Mouse (Mus musculus) embryonic stem cell, embryonic (primary cell): ENCODE results near the gene Cdc42ep3.

ENCODE experiments used
- CTCF ChIA-PET, 4 experiments: fragments of 300-600 bp in 2 of 4; fragments of 350-600 bp in 2 of 4; sonication (Branson Sonifier 250); formaldehyde crosslinking; loops; one replicate each; lab custom pipeline; 2022; ENCODE audit warnings: inconsistent platforms in 2 of 4; lab: Charles Lee
- POLR2A ChIA-PET, 4 experiments: fragments of 300-600 bp in 2 of 4; fragments of 350-600 bp in 2 of 4; sonication (Branson Sonifier 250); formaldehyde crosslinking; loops; one replicate each; lab custom pipeline; 2022; ENCODE audit warnings: antibody characterized with exemption in 4 of 4, inconsistent platforms in 1 of 4; lab: Charles Lee

The Cdc42ep3 gene

DNA sequence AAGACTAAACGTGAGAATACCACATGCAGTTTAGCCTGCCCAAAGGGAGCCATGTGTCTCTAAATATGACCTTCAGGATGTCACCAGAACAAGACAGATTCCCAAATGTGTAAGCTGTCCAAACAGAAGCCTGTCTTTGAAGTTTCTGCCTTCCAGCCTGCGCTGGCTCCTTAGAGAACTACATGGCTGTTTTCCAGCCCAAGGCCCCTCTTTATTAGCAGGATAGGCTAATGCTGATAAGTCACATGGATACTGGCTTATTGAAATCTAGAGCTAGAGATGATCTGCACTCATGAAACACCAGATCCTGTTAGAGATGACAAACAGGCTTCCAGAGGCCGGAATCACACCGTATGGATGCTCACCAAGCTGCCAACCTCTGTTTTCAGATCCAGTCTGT is 5.5 kb downstream of the Cdc42ep3 start:
- ChIA-PET POLR2A (interaction anchor here in 2 of 4 experiments (0.9 to 1.2 kb wide), 3 partner anchors 11 to 270 kb away, joined by 3 to 6 read pairs (median 3); no protein-coding TSS in a partner anchor), CTCF (no interaction called here)

DNA sequence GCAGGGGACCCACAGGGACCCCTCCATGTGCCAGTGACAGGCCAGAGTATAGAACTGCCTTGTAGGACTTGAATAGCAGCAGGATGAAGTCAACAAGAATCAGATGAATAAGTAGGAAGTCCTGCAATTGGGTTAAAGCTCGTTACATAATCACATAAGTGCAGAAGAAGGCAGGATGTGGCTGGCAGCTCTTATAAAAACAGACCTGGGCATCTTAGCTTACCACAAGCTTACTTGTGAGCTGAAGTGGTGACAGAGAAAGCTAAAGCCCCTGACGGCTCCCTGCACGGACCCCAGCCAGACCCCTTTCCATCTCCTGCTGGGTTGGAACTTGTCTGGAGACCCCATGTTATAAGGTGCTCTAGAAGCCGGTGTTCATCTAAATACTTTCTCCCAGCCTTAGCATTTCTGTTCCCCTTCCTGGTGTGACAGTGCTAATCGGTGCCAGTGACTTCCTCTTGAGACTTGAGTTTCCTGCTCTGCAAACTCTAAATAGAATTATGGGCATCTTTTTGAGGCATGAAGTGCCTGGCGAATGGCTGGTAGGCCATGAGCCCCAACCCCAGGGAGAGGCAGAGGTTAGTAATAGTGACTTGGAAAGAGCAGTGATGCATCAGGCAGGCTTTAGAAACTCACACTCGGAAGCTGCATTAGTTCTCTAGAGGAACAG is 6.8 kb downstream of the Cdc42ep3 start:
- ChIA-PET CTCF (no interaction called here), POLR2A (interaction anchor here in 1 of 4 experiments (0.9 kb wide), 1 partner anchor 10 kb away, joined by 4 read pairs; no protein-coding TSS in a partner anchor)

DNA sequence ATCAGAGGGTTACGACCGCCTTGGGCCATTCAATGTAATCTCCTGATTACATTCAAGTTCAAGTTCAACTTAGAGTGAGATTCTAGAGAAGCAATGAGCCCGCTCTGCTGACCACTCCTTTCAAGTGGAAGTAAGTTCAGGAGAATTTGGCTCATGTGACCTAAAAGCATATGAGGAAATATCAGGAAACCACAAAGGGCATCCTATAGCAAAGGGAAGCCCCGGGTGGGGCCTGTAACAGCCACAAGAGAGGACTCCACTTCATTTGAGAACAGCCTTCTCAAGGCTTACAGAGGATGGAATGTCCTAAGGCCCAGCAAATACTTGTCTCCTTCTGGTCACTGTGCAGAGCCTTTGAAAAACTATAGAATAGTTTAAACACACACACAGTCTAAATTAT is 7.6 kb downstream of the Cdc42ep3 start:
- ChIA-PET CTCF (no interaction called here), POLR2A (interaction anchor here in 1 of 4 experiments (0.9 kb wide), 1 partner anchor 11 kb away, joined by 4 read pairs; no protein-coding TSS in a partner anchor)

DNA sequence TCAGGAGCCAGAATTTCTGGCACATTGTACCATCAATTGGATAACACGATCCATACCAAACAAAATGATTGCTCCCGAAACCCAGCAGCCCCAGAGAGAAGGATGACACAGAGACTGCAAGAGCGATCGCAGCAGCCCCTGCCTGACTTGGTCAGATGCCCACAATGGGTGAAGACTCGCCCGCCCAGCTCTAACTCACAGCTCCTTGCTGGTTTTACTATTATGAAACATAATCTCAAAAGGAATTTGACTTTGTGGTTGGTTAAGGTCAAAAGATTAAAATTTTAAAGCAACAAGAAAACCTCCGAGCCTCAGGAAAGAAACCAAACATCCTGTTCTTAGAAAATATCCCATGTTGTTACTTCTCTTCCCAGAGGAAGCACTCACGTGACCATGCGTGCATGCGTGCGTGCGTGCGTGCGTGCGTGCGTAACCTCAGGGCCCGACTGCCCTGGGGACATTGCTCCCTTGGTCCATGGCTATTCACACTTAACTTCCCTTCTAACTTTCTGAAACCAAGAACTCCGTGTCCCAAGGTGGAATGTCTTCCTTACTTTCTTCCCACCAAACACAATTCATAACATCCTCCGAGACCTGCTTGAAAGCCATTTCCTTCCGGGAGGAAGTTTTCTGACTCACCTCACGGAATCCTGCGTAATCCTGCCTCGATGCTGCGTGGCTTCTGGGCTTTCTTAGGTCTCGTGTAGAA is 9.7 kb downstream of the Cdc42ep3 start:
- POLR2A ChIA-PET = interaction anchor here in 3 of 4 experiments (1.3 to 6.6 kb wide), 6 partner anchors 10 to 19 kb away, joined by 3 to 90 read pairs (median 9); partner anchors contain the start of gene Cdc42ep3 (in 3 of the 3)
- CTCF ChIA-PET = no interaction called here

DNA sequence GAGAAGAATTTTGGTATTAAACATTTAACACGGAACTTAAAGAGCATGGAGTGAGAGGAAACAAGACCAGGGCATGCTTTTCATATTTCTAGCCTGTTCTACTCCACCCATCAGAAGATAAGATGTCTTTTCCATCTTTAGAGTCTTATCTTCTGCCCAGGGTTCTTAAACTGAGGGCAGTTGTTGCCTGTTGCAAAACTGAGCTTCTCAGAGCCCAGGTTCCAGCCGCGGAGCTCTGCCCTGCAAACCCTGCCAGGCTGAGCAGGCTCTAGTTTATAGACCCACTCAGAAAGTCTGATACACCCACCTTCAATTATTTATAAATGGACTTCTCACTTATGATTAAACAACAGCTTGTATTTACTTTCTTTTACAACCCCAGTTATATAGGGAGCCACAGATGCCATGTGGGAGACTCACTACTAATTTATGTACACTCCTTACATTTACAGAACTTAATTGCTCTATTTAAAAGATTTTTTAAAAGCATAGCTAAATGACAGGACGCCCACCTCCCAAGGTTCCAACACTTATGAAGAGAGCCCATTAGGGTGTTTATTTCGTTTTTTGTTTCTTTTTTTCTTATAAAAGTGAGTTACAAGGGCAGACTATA is 11.5 kb downstream of the Cdc42ep3 start:
- POLR2A ChIA-PET = interaction anchor here (0.5 to 6.6 kb wide), 29 partner anchors 7 to 442 kb away, joined by 3 to 90 read pairs (median 4); partner anchors contain the start of gene Cdc42ep3 (in 3 of the 4)
- CTCF ChIA-PET = interaction anchor here in 1 of 4 experiments (1.1 kb wide), 1 partner anchor 13 kb away, joined by 3 read pairs; no protein-coding TSS in a partner anchor

DNA sequence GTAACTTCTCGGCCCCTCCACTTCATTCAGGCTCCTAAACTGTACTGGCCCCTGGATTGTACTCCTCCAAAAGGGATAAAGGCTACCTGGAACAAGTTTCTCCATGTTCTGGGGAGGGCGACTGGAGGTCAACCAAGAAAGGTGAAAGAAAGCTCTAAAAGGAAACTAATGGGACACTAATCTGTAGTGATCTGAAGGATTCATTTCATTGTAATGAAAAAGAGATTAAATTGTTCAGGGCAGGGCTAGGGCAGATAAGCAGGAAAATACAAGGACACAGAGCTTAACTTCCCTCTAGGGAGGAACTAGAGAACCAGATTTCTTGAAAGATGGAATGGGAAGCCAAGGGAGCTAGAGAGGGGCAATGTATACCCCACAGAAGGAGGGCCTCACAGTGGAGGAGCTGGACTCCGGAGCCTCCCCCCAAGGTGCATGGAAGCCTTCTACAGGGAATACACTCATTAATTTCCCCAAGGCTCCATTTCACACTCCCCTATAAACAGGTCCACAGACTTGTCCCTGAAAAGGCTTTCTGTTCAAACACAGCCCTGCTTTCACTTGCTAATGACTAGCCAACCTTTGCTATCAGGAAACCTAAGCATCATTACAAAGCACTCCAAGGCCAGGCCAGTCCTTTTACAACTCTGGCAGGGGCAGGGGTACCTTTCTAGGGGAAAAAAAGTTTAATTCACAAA is 12.1 kb downstream of the Cdc42ep3 start:
- POLR2A ChIA-PET = interaction anchor here (0.5 to 6.6 kb wide), 31 partner anchors 8 to 507 kb away, joined by 3 to 90 read pairs (median 4); partner anchors contain the start of genes Cdc42ep3 (in 2 of the 4), Gpatch11 (in 1 of the 4) and Heatr5b (in 1 of the 4)

DNA sequence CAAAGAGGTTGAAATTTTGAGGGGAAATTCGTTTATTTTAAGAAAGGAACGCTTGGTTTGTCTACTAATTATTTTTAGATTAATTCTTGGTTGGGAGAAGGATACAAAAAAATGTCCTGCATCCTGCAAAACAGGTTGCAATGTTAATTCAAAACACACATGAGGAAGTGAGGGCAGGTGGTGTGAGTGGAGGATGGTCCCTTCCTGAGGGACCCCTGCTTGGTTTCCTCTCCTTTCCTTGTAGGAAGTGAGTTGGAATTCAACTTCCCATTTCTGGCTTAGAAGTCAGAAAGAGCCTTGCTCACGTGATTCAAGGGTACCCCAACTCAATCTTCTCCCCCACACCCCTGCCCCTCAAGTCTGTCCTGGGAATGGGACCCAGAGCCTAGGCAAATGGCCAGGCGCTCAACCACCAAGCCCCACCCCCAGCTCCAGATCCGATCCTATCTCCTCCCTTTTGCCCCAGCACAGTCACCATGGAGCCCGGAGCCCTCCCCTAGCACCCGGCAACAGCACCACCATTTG is 12.9 kb downstream of the Cdc42ep3 start:
- ChIA-PET CTCF (interaction anchor here in 1 of 4 experiments (1.1 kb wide), 1 partner anchor 14 kb away, joined by 3 read pairs; no protein-coding TSS in a partner anchor), POLR2A (interaction anchor here (0.6 to 6.6 kb wide), 22 partner anchors 8 to 507 kb away, joined by 3 to 90 read pairs (median 4); partner anchors contain the start of genes Cdc42ep3 (in 2 of the 4), Gpatch11 (in 1 of the 4) and Heatr5b (in 1 of the 4))

More for the DNA sequence above, 12.1 kb downstream of the Cdc42ep3 start:
- CTCF ChIA-PET = interaction anchor here in 1 of 4 experiments (0.8 to 1.1 kb wide), 2 partner anchors 13 to 15 kb away, joined by 3 read pairs; no protein-coding TSS in a partner anchor

DNA sequence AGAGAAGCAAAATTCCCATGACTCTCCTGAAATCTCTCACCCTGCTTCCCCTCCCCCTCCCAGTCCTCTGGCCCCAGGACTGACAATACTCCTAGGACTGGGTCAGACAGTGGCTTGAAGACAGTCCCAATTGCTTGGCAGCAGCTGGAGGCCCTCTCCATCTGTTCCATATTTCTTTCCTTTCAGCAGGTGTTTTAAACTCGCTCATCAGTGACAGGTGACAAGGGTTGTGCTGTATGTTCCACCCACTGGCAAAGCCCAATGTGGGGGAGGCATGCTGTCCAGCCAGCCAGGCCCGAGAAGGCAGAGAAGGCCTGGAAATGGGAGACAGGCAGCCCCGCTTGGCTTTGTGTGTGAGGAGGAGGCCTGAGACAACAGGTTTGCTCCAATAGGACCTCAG is 17.4 kb downstream of the Cdc42ep3 start:
- ChIA-PET CTCF (interaction anchor here in 1 of 4 experiments (1.0 kb wide), 1 partner anchor 346 kb away, joined by 3 read pairs; no protein-coding TSS in a partner anchor), POLR2A (interaction anchor here in 3 of 4 experiments (0.9 to 2.8 kb wide), 9 partner anchors 9 to 21 kb away, joined by 3 to 11 read pairs (median 5); partner anchors contain the start of gene Cdc42ep3 (in 1 of the 3))

DNA sequence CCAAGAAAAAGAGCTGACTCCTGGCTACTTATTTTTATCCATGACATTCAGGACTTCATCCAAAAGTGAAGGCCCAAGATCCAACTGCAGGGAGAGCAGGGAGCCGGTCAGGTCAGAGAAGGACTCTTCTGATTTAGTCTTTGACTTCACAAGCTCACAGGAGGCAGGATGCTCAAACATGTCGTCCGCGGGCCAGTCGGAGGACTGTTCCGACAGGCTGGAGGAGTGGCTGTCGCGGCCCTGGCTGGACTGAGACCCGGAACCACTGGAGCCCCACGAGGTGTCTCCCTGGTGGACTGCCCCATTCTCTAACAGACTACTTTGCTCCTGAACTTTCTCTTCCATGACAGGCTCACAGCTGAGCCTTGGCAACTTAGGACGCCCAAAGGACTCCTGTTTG is 20.2 kb downstream of the Cdc42ep3 start:
- CTCF ChIA-PET = interaction anchor here in 1 of 4 experiments (0.5 kb wide), 1 partner anchor 309 kb away, joined by 4 read pairs; no protein-coding TSS in a partner anchor
- POLR2A ChIA-PET = interaction anchor here in 3 of 4 experiments (0.6 to 2.2 kb wide), 5 partner anchors 8 to 439 kb away, joined by 4 to 12 read pairs (median 5); no protein-coding TSS in a partner anchor

DNA sequence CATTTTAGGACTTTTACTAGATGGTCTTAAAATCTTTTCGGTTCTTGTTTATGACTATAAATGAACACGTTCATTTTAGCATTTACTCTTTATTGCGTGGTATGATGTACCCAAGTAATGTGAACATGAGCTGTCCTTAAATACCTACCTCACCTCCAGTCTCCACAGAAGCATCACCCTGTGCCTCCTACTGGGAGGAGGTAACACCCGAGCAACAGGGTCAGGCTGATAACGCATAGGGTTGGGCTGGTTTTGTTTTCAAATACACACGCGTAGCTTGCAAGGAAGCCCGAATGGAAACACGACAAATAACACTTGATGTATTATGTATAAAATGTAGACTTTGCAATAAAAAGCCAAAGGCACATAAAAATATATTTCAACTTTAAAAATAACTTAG is 21.2 kb downstream of the Cdc42ep3 start:
- ChIA-PET POLR2A (interaction anchor here in 2 of 4 experiments (0.7 to 2.2 kb wide), 5 partner anchors 9 to 39 kb away, joined by 3 to 12 read pairs (median 5); no protein-coding TSS in a partner anchor), CTCF (no interaction called here)

DNA sequence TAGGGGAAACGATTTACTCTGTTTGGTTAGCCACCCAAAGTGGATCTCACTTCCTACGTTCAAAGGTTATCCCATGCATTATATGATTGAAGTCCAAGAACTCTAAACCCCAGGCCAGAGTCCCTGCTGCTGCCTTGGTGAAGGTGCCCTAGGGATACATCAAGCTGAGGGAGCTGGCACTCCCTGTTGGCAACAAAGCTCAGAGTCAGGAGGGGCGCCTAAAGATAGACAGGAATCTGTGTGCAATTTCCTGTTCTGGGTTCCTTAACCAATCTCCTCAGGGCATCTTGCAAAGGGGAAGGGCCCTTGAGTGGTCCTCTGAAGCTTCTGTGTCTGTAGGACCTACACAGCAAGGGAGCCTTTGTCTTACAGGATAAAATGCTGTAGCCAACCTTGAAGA is 22.0 kb downstream of the Cdc42ep3 start:
- POLR2A ChIA-PET = interaction anchor here in 2 of 4 experiments (0.6 to 1.3 kb wide), 4 partner anchors 13 to 337 kb away, joined by 3 read pairs; no protein-coding TSS in a partner anchor

DNA sequence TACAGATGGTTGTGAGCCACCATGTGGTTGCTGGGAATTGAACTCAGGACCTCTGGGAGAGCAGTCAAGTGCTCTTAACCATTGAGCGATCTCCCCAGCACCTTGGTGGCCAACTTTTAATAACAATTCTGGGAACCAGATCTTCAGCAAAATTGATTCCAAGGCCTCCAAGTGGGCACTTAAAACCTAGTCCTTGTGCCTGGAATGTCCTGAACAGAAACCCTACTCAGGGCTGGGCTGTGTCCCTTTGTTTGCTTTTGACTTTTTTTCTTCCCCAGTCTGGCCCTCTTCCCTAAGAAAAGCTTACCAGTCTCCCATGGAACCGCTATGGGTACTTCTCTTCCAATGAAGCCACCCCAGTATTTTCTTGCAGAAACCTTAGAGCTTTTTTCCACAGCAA is 24.5 kb downstream of the Cdc42ep3 start:
- ChIA-PET POLR2A (interaction anchor here in 1 of 4 experiments (1.3 to 1.4 kb wide), 2 partner anchors 11 to 14 kb away, joined by 3 to 5 read pairs; no protein-coding TSS in a partner anchor), CTCF (no interaction called here)

More for the DNA sequence above, 22.0 kb downstream of the Cdc42ep3 start:
- CTCF ChIA-PET = interaction anchor here in 1 of 4 experiments (0.6 kb wide), 2 partner anchors 437 to 466 kb away, joined by 3 read pairs; no protein-coding TSS in a partner anchor

DNA sequence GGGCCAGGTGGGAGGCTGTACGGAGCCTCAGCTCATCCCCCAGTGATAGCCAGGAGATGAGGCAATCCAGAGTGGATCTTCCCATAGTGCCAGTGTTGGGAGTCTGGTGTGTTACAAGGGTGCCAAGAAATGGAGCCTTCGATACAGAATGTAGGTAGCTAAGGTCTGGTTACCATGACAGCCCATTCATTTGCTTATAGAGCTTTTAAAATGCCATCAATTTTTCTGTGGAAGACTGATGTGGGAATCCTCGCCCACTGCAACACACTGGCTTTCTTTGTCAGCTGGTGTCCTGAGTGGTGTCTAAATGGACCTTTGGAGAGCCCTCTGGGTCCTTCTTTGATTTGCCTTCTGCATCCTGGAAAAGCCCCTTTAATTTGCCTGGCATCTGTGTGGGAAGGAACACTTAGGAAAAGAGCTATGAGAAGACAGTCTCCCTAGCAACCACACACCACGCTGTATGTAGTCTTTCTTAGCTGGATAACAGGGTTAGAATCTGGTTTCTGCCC is 28.0 kb downstream of the Cdc42ep3 start:
- CTCF ChIA-PET = interaction anchor here in 1 of 4 experiments (0.6 kb wide), 1 partner anchor 463 kb away, joined by 3 read pairs; no protein-coding TSS in a partner anchor
- POLR2A ChIA-PET = interaction anchor here in 1 of 4 experiments (1.5 kb wide), 1 partner anchor 15 kb away, joined by 3 read pairs; no protein-coding TSS in a partner anchor

DNA sequence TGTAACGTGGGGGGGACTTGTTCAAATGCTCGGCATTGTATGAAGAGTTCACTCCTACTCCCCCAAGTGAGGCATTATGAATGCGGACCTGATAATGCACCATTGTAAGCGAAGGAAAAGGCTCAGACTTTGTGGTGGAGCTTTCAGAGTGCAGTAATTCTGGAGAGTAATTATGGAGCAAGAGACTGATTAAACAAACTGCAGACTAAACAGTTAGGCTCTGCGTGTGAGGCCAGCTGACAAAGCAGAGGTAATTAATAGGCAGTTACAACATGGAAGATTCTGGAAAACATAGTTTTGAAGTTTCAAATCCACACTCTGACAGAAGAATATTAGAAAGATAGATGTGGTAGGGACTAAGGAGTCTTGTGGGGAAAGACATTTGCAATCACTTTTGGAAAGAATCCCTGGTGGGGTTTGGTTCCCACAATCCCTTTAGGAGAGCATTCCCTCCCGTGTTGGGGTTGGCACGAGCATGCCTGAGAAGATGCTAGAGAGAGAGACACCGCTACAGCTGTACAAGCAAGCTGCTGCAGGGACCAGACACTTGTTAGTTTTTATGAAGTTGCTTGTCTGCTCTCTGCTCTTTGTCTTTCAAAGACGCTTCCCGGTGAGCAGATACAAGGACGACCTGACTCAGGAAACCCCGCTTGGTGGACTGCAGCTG is 37.7 kb downstream of the Cdc42ep3 start:
- CTCF ChIA-PET = no interaction called here
- POLR2A ChIA-PET = interaction anchor here in 1 of 4 experiments (1.0 kb wide), 1 partner anchor 12 kb away, joined by 4 read pairs; no protein-coding TSS in a partner anchor

DNA sequence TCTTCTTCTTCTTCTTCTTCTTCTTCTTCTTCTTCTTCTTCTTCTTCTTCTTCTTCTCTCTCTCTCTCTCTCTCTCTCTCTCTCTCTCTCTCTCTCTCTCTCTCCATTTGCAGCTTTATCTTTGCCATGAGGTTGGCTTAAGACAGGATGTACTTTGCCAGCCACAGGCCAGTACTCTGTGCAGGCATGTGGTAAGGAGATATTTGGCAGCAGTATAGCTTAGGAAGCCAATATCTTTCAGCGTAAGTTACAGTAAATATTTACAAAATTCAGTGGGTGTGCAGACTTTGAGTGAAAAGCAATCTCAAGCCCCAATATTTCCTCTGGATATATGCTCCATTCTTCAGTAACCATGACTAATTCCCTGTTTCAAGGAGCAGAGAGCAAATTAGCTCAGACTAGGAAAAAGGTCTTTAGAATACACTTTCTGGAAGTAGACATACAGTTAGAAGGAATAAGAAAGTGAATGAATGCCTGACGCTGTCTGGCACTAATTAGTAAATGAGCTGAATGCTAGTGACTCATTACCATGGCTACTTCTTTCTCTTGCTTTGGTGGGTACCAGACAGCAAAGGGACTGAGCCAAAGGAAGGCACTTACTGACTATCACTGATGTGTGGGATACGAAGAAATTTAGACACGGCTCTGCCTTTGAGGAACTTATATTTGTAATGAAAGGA is 39.3 kb downstream of the Cdc42ep3 start:
- ChIA-PET POLR2A (no interaction called here), CTCF (no interaction called here)

DNA sequence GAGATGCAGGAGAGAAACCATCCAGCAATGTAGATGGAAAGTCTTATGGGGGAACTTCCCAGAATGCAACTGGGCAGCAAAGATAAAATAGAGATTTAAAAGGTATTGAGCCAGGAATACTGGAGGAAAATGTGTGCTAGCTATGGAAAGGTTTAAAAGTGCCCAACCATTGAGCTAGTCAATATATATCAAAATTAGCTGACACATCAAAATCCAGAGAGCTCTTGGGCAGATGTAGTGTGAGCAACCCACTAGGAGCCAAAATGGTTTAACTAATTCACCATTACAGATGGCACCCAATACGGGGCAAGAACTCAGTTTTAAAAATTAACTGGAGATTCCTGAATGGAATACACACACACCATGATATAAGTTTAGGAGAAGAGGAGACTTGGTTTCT is 44.4 kb downstream of the Cdc42ep3 start:
- CTCF ChIA-PET = no interaction called here
- POLR2A ChIA-PET = no interaction called here
